Mouse (Mus musculus): Measurements from ENCODE around the gene Rpl21.
A peak's percentile ranks its signal among the peaks of the same experiment; 100 is the strongest.

Rpl21 gene

DNA sequence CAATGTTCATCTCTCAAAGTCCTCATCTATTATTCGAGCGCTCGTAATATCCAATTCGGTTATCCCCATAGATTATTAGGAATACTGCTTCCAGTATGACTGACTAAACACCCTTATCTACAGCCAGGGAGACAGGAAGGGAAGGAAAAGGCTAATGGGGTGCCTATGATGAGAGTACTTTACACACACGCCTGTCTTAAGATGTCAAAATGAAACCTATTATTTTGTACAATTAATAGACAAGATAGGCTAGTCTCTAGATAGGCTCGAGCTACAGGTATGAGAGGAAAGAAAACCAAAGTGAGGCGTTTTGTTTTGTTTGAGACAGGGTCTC, 288 bp upstream of the Rpl21 start:
- no peak for DNase-seq (ENCODE audit: inconsistent age in 2 of 2, low spot score in 1 of 2)

DNA sequence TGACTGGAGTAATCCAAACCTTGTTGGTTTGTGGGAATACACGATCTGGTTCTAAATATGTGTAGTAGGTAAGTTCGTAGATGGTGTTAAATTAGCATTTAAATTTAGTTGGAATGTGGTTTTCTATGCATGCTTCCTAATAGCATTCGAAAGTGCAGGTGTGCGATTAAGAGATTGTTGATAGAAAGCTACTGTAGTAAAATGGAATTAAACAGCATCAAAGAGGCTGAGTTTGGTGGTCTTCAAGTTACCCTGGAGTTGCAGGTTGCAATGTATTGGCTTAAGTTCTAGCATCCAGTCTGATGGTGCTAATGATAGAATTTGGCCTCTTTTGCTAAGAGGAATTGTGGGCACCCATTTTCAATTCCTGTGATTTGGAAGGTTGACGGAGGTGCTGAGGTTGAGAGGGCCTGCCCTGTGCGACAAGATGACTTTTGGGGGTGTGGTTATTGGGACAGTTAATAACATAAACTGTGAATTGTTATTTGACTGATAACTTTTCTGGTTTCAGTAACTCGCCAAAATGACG, 1.0 kb downstream of the Rpl21 start:
- no peak for DNase-seq (ENCODE audit: inconsistent age in 2 of 2, low spot score in 1 of 2)

DNA sequence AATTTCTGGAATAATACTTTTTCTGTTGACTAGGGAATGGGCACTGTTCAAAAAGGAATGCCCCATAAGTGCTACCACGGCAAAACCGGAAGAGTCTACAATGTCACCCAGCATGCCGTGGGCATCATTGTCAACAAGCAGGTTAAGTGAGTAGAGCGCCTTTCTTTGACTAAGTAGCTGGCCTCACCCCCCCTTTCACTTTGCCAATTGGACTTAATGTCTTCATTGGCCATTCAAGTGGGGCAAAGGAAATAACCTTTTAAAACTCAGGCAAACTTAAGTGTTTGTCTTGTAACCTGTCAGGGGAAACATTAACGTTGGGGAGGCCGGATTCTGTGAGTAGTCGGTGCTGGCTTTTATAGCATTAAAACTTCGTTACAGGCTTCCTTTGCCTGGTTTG, 2.3 kb downstream of the Rpl21 start:
- DNase-seq (ENCODE audit: inconsistent age in 2 of 2, low spot score in 1 of 2): no peak

DNA sequence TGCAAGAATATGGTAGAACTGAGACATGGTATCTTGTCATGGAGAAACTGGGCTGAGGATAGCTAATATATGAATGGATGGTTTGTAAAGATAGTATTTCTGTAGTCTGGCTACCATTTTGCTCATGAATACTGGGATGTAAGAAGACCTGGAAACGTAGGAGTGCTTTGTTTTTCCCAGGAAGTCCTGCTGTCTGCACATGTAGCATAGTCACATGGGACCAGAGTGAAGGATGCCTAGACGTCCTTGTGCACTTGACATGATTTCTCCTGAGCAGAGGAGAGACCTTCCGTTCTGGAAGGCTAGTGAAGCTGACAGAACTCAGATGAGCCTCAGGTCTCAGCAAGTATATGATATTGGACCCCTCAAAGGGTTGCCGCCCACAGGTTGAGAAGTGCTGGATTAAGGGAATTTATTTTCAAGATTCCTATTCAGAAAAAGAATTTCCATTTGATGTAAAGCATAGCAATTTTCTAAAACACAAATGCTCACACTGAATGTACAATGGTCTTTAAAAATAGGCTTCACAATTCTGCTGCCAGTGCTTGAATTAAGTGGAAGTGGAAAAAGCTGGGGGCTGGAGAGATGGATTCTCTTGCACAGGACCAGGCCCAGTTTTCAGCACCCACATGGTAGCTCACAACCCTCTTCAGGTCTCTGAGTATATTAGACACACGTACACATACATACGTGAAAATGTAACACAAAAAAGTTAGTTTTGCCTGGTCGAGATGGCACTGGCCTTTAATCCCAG, 5.5 kb downstream of the Rpl21 start:
- DNase-seq (ENCODE audit: inconsistent age in 2 of 2, low spot score in 1 of 2): no peak

DNA sequence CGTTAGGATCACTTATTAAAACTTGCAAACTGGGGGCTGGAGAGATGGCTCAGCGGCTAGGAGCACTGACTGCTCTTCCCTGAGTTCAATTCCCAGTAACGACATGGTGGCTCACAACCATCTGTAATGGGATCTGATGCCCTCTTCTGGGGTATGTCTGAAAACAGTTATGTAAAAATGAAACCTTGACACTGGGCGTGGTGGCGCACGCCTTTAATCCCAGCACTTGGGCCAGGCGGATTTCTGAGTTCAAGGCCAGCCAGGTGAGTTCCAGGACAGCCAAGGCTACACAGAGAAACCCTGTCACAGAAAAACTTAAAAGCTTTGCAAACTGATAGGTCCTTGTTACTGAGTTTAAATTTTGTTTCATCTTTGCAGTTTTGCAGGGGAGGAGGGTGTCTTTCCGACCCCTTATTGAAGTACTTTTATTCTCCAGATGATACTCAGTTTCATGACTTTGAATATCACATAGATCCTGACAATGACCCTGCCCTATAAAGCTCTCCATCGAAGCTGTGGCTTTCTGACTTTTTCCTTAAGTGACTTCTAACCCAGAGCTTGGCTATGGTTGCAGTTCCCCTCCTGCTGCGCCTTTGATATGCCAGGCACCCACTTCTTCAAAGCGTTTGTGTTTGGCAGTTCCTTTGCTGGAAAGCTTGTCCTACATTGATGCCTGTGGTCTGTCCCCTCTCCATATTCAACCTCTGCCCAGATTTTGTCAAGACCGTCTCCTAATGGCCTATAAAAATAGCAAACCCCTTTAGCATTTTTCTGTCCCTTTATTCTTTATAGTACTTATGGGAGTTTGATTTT, 6.4 kb downstream of the Rpl21 start:
- DNase-seq (ENCODE audit: inconsistent age in 2 of 2, low spot score in 1 of 2): no peak

DNA sequence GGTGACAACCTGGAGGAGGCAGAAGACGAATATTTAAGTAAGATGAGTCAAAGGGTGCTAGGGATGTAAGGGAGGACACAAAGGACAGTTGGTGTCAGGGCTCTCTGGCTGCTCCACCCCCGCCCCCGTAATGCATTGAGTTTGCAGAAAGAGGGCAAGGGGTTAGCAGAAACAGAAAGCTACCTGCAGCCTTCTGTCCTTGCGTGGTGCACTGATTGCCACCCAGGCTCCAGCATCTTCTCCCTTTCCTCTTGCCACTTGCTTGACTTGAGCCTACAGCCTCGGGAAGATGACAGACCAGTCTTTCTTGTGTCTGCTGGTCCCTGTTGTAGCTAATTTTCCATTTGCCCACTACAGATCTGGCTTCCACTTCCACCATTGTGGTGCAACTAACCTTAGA, 7.1 kb downstream of the Rpl21 start:
- DNase-seq (ENCODE audit: inconsistent age in 2 of 2, low spot score in 1 of 2): no peak

DNA sequence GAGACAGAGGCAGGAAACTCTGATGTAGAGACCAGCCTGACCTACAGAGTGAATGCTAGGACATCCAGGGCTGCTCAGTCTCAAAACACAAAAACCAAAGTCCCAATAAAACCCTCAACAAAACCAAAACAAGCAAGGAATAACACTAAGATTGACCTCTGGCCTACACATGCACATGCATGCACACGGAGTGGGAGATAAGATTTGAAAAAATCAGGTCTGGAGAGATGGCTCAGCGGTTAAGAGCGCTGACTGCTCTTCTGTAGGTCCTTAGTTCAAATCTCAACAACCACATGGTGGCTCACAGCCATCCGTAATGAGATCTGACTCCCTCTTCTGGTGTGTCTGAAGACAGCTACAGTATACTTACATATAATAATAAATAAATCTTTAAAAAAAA, 7.7 kb downstream of the Rpl21 start:
- DNase-seq (ENCODE audit: inconsistent age in 2 of 2, low spot score in 1 of 2): no peak

DNA sequence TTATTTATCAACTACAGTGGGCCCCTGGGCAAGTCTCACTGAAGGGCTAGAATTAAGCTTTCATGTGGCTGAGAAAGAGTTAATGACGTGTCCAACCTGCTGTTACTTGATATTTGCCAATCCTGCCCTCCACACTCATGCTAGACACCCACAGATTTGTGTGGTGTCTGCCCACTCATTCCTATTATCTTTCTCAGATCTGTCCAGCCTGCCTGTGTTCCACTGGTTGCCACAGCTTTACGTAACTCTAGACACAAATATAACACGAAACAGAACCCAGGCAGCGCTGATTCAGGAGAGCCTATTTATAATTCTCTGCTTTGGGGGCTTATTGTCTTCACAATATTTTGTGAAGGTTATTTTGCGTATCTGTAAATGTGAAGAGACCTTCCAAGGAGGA, 8.6 kb downstream of the Rpl21 start:
- no peak for DNase-seq (ENCODE audit: inconsistent age in 2 of 2, low spot score in 1 of 2)

DNA sequence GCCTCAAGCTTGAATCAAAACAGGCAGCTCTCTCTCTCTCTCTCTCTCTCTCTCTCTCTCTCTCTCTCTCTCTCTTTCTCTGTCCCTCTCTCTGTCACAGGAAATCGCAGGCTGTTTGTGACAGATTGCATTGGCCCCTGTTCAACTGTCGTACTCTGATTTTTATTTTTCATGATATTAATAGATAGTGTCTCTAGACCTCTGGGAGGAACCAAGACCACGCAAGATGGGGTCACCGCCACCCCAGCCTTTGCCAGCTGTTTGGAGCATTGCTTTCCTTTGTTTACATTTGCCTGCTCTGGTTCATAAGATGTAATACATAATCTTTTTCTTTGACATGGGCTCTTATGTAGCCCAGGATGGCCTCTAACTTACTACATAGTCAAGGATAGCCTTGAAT, 9.3 kb downstream of the Rpl21 start:
- no peak for DNase-seq (ENCODE audit: inconsistent age in 2 of 2, low spot score in 1 of 2)

DNA sequence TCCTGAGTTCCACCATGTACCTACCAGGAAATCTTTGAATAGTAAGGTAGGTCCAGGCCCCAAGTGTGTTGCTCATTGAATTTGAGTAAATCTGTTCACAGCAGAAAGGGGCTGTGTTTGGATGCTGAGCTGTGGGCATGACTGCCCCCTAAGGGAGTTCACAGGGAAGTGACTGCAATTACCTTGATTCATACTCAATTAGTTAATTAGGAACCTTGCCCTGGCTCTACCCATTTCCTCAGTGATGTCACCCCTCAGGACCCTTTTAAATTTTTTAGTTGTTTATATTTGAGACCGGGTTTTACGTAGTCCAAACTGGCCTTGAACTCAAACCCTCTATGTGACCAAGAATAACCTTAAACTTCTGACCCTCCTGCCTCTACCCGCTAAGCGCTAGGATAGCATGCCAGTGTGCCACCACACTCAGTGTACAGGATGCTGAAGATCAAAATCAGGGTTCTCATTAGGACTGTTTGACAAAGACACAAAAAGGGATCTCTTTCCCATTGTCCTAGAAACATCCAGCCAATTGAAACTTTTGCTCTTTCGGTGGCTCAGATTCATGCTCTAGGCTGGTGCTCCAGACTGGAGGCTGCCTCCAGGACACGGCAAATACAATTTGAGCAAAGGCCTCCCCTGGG, 11.7 kb downstream of the Rpl21 start:
- DNase-seq (ENCODE audit: inconsistent age in 2 of 2, low spot score in 1 of 2): no peak

DNA sequence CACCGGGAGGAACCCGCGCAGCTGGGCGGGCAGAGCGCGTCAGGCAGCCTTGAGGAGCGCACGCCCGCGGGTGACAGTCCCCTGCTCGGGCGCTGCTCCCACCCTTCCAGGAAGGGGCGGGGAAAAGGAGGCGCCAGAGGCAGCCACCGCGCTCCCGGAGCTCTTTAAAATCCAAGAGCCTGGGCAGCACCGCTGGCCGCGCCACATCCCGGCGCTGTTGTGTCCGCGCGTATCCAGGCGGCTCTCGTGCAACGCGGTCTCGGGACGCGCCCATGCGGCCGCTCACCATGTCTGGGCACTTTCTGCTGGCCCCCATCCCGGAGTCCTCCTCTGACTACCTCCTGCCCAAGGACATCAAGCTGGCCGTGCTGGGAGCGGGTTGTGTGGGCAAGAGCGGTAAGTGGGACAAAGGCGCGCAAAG, 12.3 kb downstream of the Rpl21 start, which contains the start of gene Rasl11a:
Gene Rasl11a, plus strand, starts transcription at position 127 of the 421 bp plus-strand sequence.
- peak; percentile 94 to 97 for DNase-seq (ENCODE audit: inconsistent age in 2 of 2, low spot score in 1 of 2)

DNA sequence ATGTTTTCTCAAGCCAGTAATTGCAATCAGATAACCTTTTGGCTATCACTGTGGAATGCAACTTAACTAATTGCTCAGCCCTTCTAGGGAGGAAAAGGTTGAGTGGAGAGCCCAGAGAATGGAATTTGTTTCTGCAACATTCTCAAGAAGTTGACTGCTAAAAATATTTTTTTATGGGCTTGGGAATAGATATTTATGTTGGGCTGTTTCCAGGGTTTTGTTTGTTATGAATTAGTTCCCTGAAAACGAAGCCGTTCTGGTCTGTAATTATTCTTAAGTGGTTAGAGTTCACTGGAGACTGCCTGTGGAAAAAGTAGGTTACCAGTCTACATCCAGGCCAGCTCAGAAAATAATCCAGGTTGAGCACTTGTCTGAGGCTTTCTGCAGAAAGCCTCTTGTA, 13.8 kb downstream of the Rpl21 start:
- peak in 1 of 2 experiments; percentile 28 for DNase-seq (ENCODE audit: inconsistent age in 2 of 2, low spot score in 1 of 2)

DNA sequence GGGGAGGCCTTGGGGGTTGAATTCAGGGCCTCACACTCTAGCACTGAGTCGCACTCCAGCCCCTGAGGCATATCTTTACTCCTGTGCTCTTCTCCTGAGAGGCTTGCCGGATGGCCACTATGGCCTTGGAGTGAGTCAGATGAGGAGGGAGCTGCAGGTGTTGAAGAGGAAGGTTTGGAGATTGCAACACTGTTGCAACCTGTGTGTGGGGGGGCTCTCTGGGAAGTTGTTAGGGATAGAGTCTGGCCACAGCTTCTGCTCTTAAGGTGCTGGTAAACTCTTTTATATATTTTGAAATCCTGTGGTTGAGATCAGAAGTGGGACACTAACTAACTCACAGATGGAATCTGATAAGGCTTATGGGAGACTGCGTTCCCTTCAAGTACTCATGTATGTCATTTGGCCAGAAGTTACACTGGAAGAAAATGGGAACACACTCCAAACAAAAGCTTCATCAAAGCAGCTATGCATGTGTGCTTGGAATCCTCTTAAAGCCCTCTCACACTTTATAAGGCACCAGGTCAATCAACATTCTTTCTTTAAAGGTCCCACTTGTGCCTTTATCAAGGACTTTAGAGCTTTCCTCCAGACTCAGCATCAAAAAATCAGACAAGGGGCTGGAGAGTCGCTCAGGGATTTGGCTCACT, 16.4 kb downstream of the Rpl21 start:
- DNase-seq (ENCODE audit: inconsistent age in 2 of 2, low spot score in 1 of 2): no peak

DNA sequence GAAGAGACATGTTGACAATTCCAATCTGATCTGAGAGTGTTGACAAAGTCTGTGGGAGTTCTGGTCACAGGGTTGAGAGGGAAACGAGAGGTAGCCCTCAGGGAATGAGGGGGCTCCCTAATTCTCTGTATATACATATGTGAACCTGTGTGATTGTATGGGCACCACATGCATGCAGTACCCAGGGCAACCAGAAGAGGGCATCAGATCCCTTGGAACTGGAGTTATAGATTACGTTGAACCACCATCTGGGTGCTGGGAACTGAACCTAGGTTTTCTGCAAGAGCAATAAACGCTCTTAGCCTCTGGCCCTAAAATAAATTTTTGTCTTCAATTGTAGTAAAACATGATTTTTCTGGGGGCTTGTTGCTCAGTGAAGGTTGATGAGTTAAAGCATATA, 23.4 kb downstream of the Rpl21 start:
- no peak for DNase-seq (ENCODE audit: inconsistent age in 2 of 2, low spot score in 1 of 2)

DNA sequence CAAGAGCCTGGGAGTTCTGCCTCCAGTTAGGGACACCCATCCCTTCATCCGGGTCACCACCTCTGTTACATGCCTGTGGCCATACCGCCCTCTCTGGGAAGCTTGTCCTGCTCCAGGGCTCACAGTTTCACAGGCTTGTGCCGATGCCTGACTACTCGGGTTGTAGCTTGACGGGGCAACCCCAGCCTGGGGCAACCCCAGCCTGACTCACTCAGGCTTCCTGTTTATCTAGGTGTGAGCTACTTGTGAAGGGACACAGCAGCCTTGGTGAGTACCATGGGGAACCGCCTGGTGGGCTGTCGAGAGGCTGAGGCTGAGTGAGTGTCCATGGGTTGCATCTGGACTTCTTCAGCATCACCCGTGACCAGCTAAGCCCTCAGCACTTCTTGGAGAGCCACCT, 24.9 kb downstream of the Rpl21 start:
- DNase-seq (ENCODE audit: inconsistent age in 2 of 2, low spot score in 1 of 2): no peak

DNA sequence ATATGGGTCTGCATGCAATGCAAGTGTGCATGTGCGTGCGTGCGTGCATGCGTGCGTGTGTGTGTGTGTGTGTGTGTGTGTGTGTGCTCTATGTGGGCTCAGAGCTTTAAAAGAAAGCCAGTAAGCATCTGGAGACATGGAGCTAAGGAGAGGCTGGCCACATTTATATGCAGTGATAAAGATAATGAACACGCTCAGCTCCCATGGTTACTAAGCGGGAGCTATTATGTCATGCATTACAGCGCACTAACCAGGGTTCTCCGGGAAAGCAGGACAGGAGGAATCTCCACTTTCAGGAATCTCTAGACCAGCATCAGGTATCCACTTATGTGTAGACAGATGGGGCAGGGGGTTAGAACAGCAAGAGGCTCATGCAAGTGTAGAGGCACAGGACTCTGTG, 26.1 kb downstream of the Rpl21 start:
- DNase-seq (ENCODE audit: inconsistent age in 2 of 2, low spot score in 1 of 2): no peak

DNA sequence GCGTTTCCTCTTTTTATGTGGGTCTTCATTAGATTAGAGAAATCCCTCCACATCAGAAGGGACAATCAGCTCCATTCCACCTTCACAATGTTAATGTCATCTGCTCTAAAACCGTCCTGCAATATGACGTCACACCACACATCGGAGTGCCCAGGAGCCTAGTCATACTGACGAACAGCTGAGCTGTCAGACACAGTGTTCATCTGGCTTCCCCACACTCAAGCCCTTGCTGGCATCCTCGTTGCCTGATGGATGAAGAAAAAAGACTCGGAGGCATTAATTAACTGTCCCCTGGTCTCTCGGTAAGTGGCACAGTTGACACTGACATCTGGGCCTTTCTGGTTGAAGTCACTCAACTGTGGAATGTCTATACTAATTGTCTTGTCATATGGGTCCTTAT, 26.6 kb downstream of the Rpl21 start:
- no peak for DNase-seq (ENCODE audit: inconsistent age in 2 of 2, low spot score in 1 of 2)

DNA sequence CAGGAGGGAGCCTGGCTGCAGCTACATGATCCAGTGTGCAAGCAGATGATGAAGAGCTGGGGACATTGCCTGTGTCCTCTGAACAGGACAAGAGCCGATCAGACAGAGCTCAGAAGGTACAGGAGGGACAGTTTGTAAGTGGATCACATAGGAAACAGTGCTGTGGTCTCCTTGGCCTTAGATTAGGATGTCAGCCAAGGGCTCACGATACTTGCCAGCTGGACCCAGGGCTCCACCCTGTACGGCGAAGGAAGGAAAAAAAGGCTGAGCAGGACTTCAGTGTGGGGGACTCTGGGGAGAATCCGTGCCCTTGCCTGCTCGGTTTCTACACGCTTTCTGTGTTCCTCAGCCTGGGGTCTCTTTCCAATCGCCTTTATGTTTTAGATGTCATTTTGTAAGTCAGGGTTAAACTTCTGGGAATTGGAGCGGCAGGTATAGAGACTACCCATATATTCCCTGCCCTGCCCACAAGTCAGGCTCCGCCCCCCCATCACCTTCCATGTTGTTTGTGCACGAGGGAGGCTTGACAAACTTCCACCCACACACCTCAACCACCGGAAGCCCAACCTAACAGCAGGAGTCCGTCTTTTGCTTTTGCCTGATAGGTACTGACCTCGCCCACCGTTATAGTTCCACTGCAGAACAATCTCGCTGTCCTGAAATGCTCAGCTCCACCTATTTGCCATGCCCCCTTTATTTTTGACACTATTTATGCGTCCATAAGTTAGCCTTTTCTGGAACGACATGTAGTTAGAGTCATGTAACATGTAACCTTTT, 27.7 kb downstream of the Rpl21 start:
- no peak for DNase-seq (ENCODE audit: inconsistent age in 2 of 2, low spot score in 1 of 2)

DNA sequence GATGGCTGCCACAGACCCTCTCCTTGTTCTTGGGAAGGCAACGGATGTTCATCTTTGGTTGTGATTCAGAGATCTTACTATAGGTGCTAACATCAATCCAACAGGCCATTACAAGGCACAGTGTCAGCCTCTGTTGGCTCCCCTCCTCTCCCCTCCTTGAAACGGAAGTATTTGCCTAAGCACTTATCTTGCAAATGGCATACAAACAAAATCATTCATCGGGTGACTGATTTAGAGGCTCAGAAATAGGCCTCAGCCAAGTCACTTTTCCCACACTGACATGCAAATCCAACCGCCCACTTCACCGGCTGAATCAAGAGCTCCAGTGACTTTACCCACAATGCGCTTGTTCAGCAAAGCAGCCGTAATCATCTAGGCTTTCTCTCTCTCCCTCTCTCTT, 28.9 kb downstream of the Rpl21 start:
- DNase-seq (ENCODE audit: inconsistent age in 2 of 2, low spot score in 1 of 2): no peak

DNA sequence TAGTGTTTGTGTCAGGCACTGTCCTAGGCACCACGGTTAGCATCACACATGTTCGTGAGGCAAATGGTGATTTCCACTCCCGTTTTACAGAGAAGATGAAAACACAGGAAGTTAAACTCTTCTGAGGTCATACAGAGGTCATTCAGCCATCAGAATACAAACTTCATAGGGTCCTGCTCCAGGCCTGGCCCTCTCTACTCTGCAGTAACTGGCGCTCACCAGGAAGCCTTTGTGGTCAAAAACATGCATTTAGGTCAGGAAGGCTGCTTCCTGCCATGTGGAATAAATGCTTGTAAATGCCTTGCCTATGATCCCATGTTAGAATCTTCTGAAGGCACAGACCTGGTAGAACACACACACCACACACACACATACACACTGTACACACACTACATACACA, 32.8 kb downstream of the Rpl21 start:
- DNase-seq (ENCODE audit: inconsistent age in 2 of 2, low spot score in 1 of 2): no peak

DNA sequence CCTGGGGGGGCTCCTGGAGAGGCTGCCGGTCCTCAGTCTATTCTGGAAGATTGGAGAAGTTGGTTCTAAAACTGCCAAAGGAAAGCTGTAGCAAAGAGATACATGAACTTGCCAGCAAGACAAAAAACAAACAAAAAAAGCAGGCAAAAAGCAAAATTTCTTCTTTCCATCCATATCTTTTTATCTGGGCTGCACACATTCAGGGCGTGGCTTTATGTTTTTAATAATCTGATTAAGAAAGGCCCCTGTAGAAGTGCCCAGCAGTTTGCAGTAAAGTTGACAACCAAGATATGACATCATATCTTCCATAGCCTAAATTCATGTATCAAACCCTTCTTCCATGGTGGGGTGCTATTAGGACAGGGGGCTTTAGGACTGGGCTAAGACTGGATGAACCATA, 33.6 kb downstream of the Rpl21 start:
- no peak for DNase-seq (ENCODE audit: inconsistent age in 2 of 2, low spot score in 1 of 2)

Data from adrenal gland, adult (tissue).